Mouse (Mus musculus) MEL (cell line): ENCODE measurements around the gene Jchain. TPM values are rescaled to one million over a fixed set of nuclear protein-coding genes. Genes with fewer than 3 reads are reported as not detected.

Experiments
- DNase-seq: peaks from one replicate; pipeline ENCODE4 v3.0.0; 2011; ENCODE audit warnings: low read depth, low spot score
- H3K27ac ChIP-seq: 2 replicates; pipeline ENCODE4 v1.5.1; 2012; ENCODE audit warnings: low read depth, mild to moderate bottlenecking, control low read depth, low read length, moderate library complexity; ENCODE audit not compliant: control insufficient read depth
- H3K27me3 ChIP-seq, 2 experiments: fragments of 150-350 bp in 1 of 2; sonication (generic) in 1 of 2; 2 replicates each; pipeline ENCODE4 v1.6.1; 2012; ENCODE audit warnings: low read length in 2 of 2, mild to moderate bottlenecking in 2 of 2, improper control_type of control experiment in 1 of 2, moderate library complexity in 1 of 2; ENCODE audit not compliant: insufficient read depth in 2 of 2, control insufficient read depth in 1 of 2
- H3K36me3 ChIP-seq, 2 experiments: 2 replicates each; pipeline ENCODE4 v1.6.1; 2012 to 2014; ENCODE audit warnings: low read length in 2 of 2, improper control_type of control experiment in 1 of 2, inconsistent platforms in 1 of 2, mild to moderate bottlenecking in 1 of 2; ENCODE audit not compliant: insufficient read depth in 2 of 2, control insufficient read depth in 1 of 2
- H3K4me1 ChIP-seq, 2 experiments: fragments of 150-350 bp in 1 of 2; sonication (generic) in 1 of 2; 2 replicates each; pipeline ENCODE4 v1.6.1; 2012; ENCODE audit warnings: low read length in 2 of 2, improper control_type of control experiment in 1 of 2, mild to moderate bottlenecking in 1 of 2; ENCODE audit not compliant: insufficient read depth in 2 of 2, control insufficient read depth in 1 of 2
- H3K4me3 ChIP-seq, 2 experiments: fragments of 150-350 bp in 1 of 2; sonication (generic) in 1 of 2; 2 replicates each; pipeline ENCODE4 v1.5.1; 2012; ENCODE audit warnings: low read depth in 2 of 2, low read length in 2 of 2, mild to moderate bottlenecking in 2 of 2, moderate library complexity in 2 of 2, control low read depth in 1 of 2, improper control_type of control experiment in 1 of 2; ENCODE audit not compliant: control insufficient read depth in 1 of 2, insufficient read depth in 1 of 2
- H3K79me2 ChIP-seq: 2 replicates; pipeline ENCODE4 v1.6.1; 2012; ENCODE audit warnings: mild to moderate bottlenecking, low read length, moderate library complexity; ENCODE audit not compliant: control insufficient read depth, poor library complexity, insufficient read depth
- H3K9ac ChIP-seq: 2 replicates; pipeline ENCODE4 v1.6.1; 2012; ENCODE audit warnings: low read depth, mild to moderate bottlenecking, control low read depth, low read length, moderate library complexity; ENCODE audit not compliant: control insufficient read depth, poor library complexity, severe bottlenecking
- H3K9me3 ChIP-seq: fragments of 150-350 bp; sonication (generic); replicated peaks from 2 replicates; pipeline ENCODE4 v1.6.1; 2012; ENCODE audit warnings: mild to moderate bottlenecking, low read length, improper control_type of control experiment, moderate library complexity; ENCODE audit not compliant: insufficient read depth
- BHLHE40 ChIP-seq: IDR thresholded peaks from 2 replicates; pipeline ENCODE4 v1.6.1; 2012; ENCODE audit warnings: low read depth, mild to moderate bottlenecking, inconsistent platforms, low read length, improper control_type of control experiment, borderline replicate concordance
- CHD1 ChIP-seq: IDR thresholded peaks from 2 replicates; pipeline ENCODE4 v1.6.1; 2012; ENCODE audit warnings: low read depth, mild to moderate bottlenecking, inconsistent platforms, low read length, improper control_type of control experiment
- CTCF ChIP-seq, 3 experiments: IDR thresholded peaks in 2 of 3; conservative IDR thresholded peaks in 1 of 3; 2 replicates each; pipeline ENCODE4 v1.5.1; 2011 to 2012; ENCODE audit warnings: low read length in 3 of 3, low read depth in 2 of 3, mild to moderate bottlenecking in 2 of 3, improper control_type of control experiment in 1 of 3, inconsistent platforms in 1 of 3, mixed read lengths in 1 of 3, moderate library complexity in 1 of 3; ENCODE audit not compliant: control insufficient read depth in 1 of 3, insufficient read depth in 1 of 3, poor library complexity in 1 of 3, severe bottlenecking in 1 of 3
- E2F4 ChIP-seq: IDR thresholded peaks from 2 replicates; pipeline ENCODE4 v1.6.1; 2011; ENCODE audit warnings: low read depth, low read length, improper control_type of control experiment, borderline replicate concordance
- EP300 ChIP-seq, 2 experiments: IDR thresholded peaks; 2 replicates each; pipeline ENCODE4 v1.6.1; 2011; ENCODE audit warnings: improper control_type of control experiment in 2 of 2, low read length in 2 of 2, low read depth in 1 of 2, mild to moderate bottlenecking in 1 of 2
- GATA1 ChIP-seq: IDR thresholded peaks from 2 replicates; pipeline ENCODE4 v1.6.1; 2011; ENCODE audit warnings: low read depth, low read length, improper control_type of control experiment
- HCFC1 ChIP-seq: IDR thresholded peaks from 2 replicates; pipeline ENCODE4 v1.6.1; 2012; ENCODE audit warnings: low read depth, mild to moderate bottlenecking, inconsistent platforms, low read length, improper control_type of control experiment, moderate library complexity
- KAT2A ChIP-seq: conservative IDR thresholded peaks from 2 replicates; pipeline ENCODE4 v1.6.1; 2012; ENCODE audit warnings: low read depth, low read length, improper control_type of control experiment, inconsistent platforms
- MAFK ChIP-seq: IDR thresholded peaks from 2 replicates; pipeline ENCODE4 v1.6.1; 2011; ENCODE audit warnings: low read depth, mild to moderate bottlenecking, low read length, improper control_type of control experiment, borderline replicate concordance
- MAX ChIP-seq: IDR thresholded peaks from 2 replicates; pipeline ENCODE4 v1.6.1; 2011; ENCODE audit warnings: low read length, improper control_type of control experiment
- MEF2A ChIP-seq: IDR thresholded peaks from 2 replicates; pipeline ENCODE4 v1.6.1; 2014; ENCODE audit warnings: low read depth, mild to moderate bottlenecking, inconsistent platforms, low read length, improper control_type of control experiment; ENCODE audit not compliant: poor library complexity, insufficient replicate concordance, severe bottlenecking; ENCODE audit errors: extremely low read depth
- MXI1 ChIP-seq: IDR thresholded peaks from 2 replicates; pipeline ENCODE4 v1.6.1; 2011; ENCODE audit warnings: mild to moderate bottlenecking, low read depth, low read length, improper control_type of control experiment
- MYB ChIP-seq: IDR thresholded peaks from 2 replicates; pipeline ENCODE4 v1.6.1; 2011; ENCODE audit warnings: mild to moderate bottlenecking, low read depth, low read length, improper control_type of control experiment
- MYC ChIP-seq: IDR thresholded peaks from 2 replicates; pipeline ENCODE4 v1.6.1; 2011; ENCODE audit warnings: low read depth, mild to moderate bottlenecking, low read length, improper control_type of control experiment, moderate library complexity
- NELFE ChIP-seq: IDR thresholded peaks from 2 replicates; pipeline ENCODE4 v1.6.1; 2011; ENCODE audit warnings: low read depth, low read length, improper control_type of control experiment
- NRF1 ChIP-seq: IDR thresholded peaks from 2 replicates; pipeline ENCODE4 v1.6.1; 2014; ENCODE audit warnings: low read depth, mild to moderate bottlenecking, inconsistent platforms, low read length, improper control_type of control experiment, moderate library complexity; ENCODE audit not compliant: poor library complexity, insufficient read depth, severe bottlenecking
- POLR2AphosphoS2 ChIP-seq: IDR thresholded peaks from 2 replicates; pipeline ENCODE4 v1.6.1; 2011; ENCODE audit warnings: low read length, improper control_type of control experiment
- POLR2AphosphoS5 ChIP-seq: IDR thresholded peaks from 2 replicates; pipeline ENCODE4 v1.6.1; 2012; ENCODE audit warnings: low read depth, borderline replicate concordance, mild to moderate bottlenecking, inconsistent platforms, low read length, moderate library complexity, mixed read lengths
- RAD21 ChIP-seq: IDR thresholded peaks from 2 replicates; pipeline ENCODE4 v1.6.1; 2011; ENCODE audit warnings: mild to moderate bottlenecking, low read depth, low read length, improper control_type of control experiment
- SIN3A ChIP-seq: IDR thresholded peaks from 2 replicates; pipeline ENCODE4 v1.6.1; 2012; ENCODE audit warnings: low read length, improper control_type of control experiment, inconsistent platforms
- SMC3 ChIP-seq: IDR thresholded peaks from 2 replicates; pipeline ENCODE4 v1.6.1; 2011; ENCODE audit warnings: low read depth, low read length, improper control_type of control experiment
- TCF12 ChIP-seq: IDR thresholded peaks from 2 replicates; pipeline ENCODE4 v1.6.1; 2014; ENCODE audit warnings: low read depth, mild to moderate bottlenecking, inconsistent platforms, low read length, improper control_type of control experiment, moderate library complexity
- USF1 ChIP-seq: IDR thresholded peaks from 2 replicates; pipeline ENCODE4 v1.6.1; 2014; ENCODE audit warnings: low read depth, mild to moderate bottlenecking, inconsistent platforms, low read length, improper control_type of control experiment, moderate library complexity
- USF2 ChIP-seq, 2 experiments: IDR thresholded peaks; 2 replicates each; pipeline ENCODE4 v1.6.1; 2011 to 2012; ENCODE audit warnings: improper control_type of control experiment in 2 of 2, low read length in 2 of 2, borderline replicate concordance in 1 of 2, inconsistent platforms in 1 of 2, low read depth in 1 of 2, mild to moderate bottlenecking in 1 of 2; ENCODE audit not compliant: insufficient read depth in 1 of 2
- ZKSCAN1 ChIP-seq: IDR thresholded peaks from 2 replicates; pipeline ENCODE4 v1.6.1; 2012; ENCODE audit warnings: low read depth, mild to moderate bottlenecking, inconsistent platforms, low read length, improper control_type of control experiment, moderate library complexity
- ZNF384 ChIP-seq: IDR thresholded peaks from 2 replicates; pipeline ENCODE4 v1.6.1; 2012; ENCODE audit warnings: low read depth, mild to moderate bottlenecking, inconsistent platforms, low read length, improper control_type of control experiment
- polyA plus RNA-seq, 2 experiments: library from polyadenylated mRNA; stranded (reverse) in 1 of 2; unstranded in 1 of 2; fragments of >175 nt in 1 of 2; fragments of >200 nt in 1 of 2; gene quantifications; 2 replicates each; pipeline versions ENCODE4 v1.2.1 to v1.2.4; 2012; ENCODE audit warnings: low replicate concordance in 2 of 2, low read depth in 1 of 2; ENCODE audit not compliant: insufficient read length in 2 of 2, insufficient read depth in 1 of 2, missing spikeins in 1 of 2
- total RNA-seq: library from RNA; depleted of rRNA; stranded (reverse); fragments of 300-350 nt; gene quantifications from 2 replicates; pipeline ENCODE4 v1.2.3, GENCODE M21; 2012

Gene Jchain
- total and polyA plus RNA-seq, 3 experiments: not detected

DNA sequence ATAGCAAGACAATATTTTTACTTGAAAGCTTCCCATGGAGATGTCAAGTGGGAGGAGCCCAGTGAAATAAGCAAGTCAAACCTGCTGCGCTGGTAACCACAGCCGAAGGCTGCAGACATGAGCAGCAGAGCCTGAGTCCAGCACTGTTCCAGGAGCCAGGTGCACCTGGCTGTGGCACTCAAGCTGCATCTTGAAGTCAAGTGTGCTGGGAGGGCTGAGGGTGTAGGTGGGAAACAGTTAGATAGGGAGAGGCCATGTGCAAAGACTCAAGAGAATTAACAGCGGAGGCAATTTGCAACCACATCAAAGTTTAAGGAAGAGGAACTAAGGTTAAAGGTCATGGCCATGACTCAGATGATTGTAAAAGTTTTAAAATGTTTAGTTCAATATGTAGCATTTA lies 27.9 kb downstream of the Jchain start:
- TF ChIP-seq MAFK (no peak), POLR2AphosphoS5 (no peak), SMC3 (no peak), CTCF (IDR thresholded peaks at IDR 0.05 in 2 of 3, conservative IDR thresholded peaks at IDR 0.05 in 1 of 3; ENCODE audit: control insufficient read depth in 1 of 3, insufficient read depth in 1 of 3, low read depth in 2 of 3, low read length in 3 of 3, poor library complexity in 1 of 3, severe bottlenecking in 1 of 3) (no peak), MXI1 (no peak), GATA1 (no peak), POLR2AphosphoS2 (no peak), BHLHE40 (no peak), MAX (no peak), NELFE (no peak), E2F4 (no peak), KAT2A (no peak), EP300 (IDR thresholded peaks at IDR 0.05; ENCODE audit: low read depth in 1 of 2, low read length in 2 of 2) (no peak), ZNF384 (no peak), NRF1 (no peak), SIN3A (no peak), HCFC1 (no peak), CHD1 (no peak), ZKSCAN1 (no peak)
- TF ChIP-seq, all 39 proteins: peak for 0
- H3K27ac ChIP-seq: no peak overlapping the region

DNA sequence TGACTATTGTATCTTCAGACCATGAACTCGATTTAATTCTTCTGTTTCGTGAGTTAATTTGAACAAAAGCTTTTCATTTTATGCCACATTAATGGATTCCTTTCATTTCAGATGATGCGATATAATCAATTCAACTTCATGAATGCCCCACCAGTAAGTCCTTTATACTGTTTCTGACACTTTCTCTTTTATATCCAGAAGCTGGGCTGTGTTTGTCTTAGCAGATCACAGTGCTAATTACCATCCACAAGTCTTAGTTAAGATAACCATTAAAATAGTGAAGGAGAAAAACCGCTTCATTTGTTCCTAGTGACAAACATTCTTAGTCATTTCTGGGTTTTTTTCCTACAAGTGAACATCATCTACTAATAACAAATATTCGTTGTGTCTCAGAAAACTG lies 36.6 kb downstream of the Jchain start:
- Histone ChIP-seq H3K27me3 (peaks cover 3 to 5% of the 10 kb centered on the region in 2 experiments; a peak in 3 of 4 replicates), H3K79me2 (no peaks in the 10 kb centered on the region), H3K27ac (no peak overlapping the region), H3K9ac (no peak overlapping the region), H3K4me3 (no peak overlapping the region), H3K36me3 (no peaks in the 10 kb centered on the region), H3K4me1 (no peaks in the 10 kb centered on the region), H3K9me3 (no peaks in the 10 kb centered on the region)
- DNase-seq: no peak
- TF ChIP-seq POLR2AphosphoS5 (no peak), POLR2AphosphoS2 (no peak), CTCF (IDR thresholded peaks at IDR 0.05 in 2 of 3, conservative IDR thresholded peaks at IDR 0.05 in 1 of 3; ENCODE audit: control insufficient read depth in 1 of 3, insufficient read depth in 1 of 3, low read depth in 2 of 3, low read length in 3 of 3, poor library complexity in 1 of 3, severe bottlenecking in 1 of 3) (no peak), BHLHE40 (no peak), TCF12 (no peak), MYB (no peak), USF1 (no peak), MYC (no peak), MEF2A (no peak), RAD21 (no peak), HCFC1 (no peak), USF2 (IDR thresholded peaks at IDR 0.05; ENCODE audit: borderline replicate concordance in 1 of 2, insufficient read depth in 1 of 2, low read depth in 1 of 2, low read length in 2 of 2) (no peak)
- TF ChIP-seq, all 39 proteins: peak for 0

More for the DNA sequence above, 27.9 kb downstream of the Jchain start:
- Histone ChIP-seq H3K27me3 (no peaks in the 10 kb centered on the region; a peak in 1 of 4 replicates), H3K4me1 (peaks cover 0 to 4% of the 10 kb centered on the region in 2 experiments; a peak in 2 of 4 replicates), H3K4me3 (no peak overlapping the region), H3K36me3 (no peaks in the 10 kb centered on the region; a peak in 1 of 4 replicates), H3K9me3 (no peaks in the 10 kb centered on the region), H3K79me2 (no peaks in the 10 kb centered on the region), H3K9ac (no peak overlapping the region)
- DNase-seq: peak; percentile 6
